Mouse (Mus musculus) E14TG2a.4 (cell line): ENCODE data around the gene Dapk1.
A peak's percentile ranks its signal among the peaks of the same experiment; 100 is the strongest.

Experiments
- H3K27me3 ChIP-seq: 2 replicates; pipeline ENCODE4 v1.6.1; 2014; ENCODE audit warnings: low read length, control low read depth; ENCODE audit not compliant: insufficient read depth
- H3K36me3 ChIP-seq: 2 replicates; pipeline ENCODE4 v1.6.1; 2014; ENCODE audit warnings: low read length, control low read depth; ENCODE audit not compliant: insufficient read depth
- H3K4me1 ChIP-seq: replicated peaks from 2 replicates; pipeline ENCODE4 v1.6.1; 2014; ENCODE audit warnings: low read depth, low read length, control low read depth
- H3K4me3 ChIP-seq: replicated peaks from 2 replicates; pipeline ENCODE4 v1.5.1; 2014; ENCODE audit warnings: mild to moderate bottlenecking, low read length
- H3K9me3 ChIP-seq: 2 replicates; pipeline ENCODE4 v1.6.1; 2014; ENCODE audit warnings: low read length, control low read depth
- CTCF ChIP-seq: conservative IDR thresholded peaks from 2 replicates; pipeline ENCODE4 v1.5.1; 2014; ENCODE audit warnings: low read length
- NANOG ChIP-seq: IDR thresholded peaks from 2 replicates; pipeline ENCODE4 v1.6.1; 2014; ENCODE audit warnings: borderline replicate concordance, low read length, mixed read lengths
- POU5F1 ChIP-seq: IDR thresholded peaks from 2 replicates; pipeline ENCODE4 v1.6.1; 2014; ENCODE audit warnings: low read length, borderline replicate concordance

Gene Dapk1

DNA sequence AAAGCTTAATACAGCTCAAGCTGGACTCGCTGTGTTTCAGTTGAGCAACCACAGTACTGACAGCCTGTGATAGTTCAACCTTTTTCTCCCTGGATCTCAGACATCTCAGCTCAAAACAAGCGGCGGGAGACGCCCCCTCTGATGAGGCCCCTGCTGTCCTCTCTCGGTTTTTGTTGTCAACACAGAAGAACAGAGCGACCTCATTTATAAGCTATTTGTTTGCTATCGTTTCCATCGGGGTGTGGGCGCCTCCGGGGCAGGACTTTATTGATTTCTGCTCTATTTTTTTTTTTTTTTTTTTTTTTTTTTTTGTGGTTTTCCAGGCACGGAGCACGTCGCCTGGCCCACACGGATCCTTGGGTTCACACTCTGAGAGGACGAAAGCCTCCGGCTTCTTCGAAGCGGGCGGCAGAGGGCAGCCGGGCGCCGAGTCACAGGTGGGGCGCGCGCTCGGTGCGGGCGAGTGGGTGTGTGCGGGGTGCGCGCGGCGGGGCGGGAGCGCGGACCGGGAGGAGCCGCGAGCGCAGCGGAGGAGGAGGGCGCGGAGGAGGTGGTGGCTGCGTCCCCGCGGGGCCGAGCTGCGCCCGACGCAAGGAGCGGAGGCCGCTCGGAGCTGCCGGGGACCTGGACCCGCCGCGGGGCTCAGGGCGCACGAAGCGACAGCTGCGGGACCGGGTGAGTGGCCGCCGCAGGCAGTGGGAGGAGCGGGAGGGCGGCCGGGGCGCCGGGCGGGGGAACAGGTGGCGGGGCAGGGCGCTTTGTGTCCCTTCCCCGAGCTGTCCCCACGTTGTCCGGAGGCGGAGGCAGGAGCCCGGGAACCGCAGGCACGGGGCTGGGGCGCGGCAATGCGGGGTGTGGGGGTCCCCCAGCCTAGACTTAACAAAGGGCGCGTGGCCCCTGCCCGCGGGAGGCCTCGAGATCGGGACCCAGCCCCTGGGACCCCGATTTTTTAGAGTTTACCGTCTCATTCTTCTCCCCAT is at the start of gene Dapk1:
TSS of gene Dapk1 (plus strand) at position 512 of the 980 bp plus-strand sequence.
- Histone ChIP-seq H3K4me1 (peaks cover 37% of the 10 kb centered on the region), H3K36me3 (peaks cover 8% of the 10 kb centered on the region), H3K27me3 (peaks cover 9% of the 10 kb centered on the region), H3K9me3 (peaks cover 39% of the 10 kb centered on the region), H3K4me3 (peak within 1 kb of the TSS; percentile 85)
- TF ChIP-seq NANOG, result no peak
- TF ChIP-seq POU5F1, result no peak
- TF ChIP-seq CTCF, result no peak

- Histone ChIP-seq H3K4me1 (peaks cover 11% of the 10 kb centered on the region), H3K27me3 (no peaks in the 10 kb centered on the region), H3K4me3 (no peak overlapping the region), H3K9me3 (no peaks in the 10 kb centered on the region), H3K36me3 (no peaks in the 10 kb centered on the region)
- no peak for TF ChIP-seq CTCF
- no peak for TF ChIP-seq POU5F1
- TF ChIP-seq NANOG, result no peak
Measured at GRCm38 (mm10) chr13:60553326-60553725, 48.4 kb upstream of the Dapk1 start.

DNA sequence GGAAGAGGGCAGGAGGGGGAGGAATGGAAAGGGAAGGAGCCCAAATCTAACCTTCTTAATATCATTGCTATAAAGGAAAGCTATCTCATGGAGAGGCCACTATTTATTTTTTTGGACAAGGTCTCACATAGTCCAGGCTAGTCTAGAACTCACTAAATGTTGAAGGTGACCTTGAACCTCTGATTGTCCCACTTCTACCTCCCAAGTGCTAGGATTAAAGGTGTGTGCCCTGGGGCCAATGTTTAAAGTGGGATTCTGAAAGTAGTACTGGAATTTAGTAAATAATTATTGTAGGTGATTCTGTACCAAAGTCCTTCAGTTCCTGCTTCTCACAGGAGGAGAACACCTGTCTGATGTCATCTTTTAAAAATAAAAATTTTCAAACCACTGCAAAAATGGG is 45.3 kb upstream of the Dapk1 start:
- Histone ChIP-seq H3K27me3 (no peaks in the 10 kb centered on the region), H3K36me3 (no peaks in the 10 kb centered on the region), H3K4me3 (no peak overlapping the region), H3K9me3 (no peaks in the 10 kb centered on the region), H3K4me1 (peaks cover 11% of the 10 kb centered on the region)
- no peak for TF ChIP-seq CTCF
- TF ChIP-seq POU5F1, result no peak
- no peak for TF ChIP-seq NANOG

DNA sequence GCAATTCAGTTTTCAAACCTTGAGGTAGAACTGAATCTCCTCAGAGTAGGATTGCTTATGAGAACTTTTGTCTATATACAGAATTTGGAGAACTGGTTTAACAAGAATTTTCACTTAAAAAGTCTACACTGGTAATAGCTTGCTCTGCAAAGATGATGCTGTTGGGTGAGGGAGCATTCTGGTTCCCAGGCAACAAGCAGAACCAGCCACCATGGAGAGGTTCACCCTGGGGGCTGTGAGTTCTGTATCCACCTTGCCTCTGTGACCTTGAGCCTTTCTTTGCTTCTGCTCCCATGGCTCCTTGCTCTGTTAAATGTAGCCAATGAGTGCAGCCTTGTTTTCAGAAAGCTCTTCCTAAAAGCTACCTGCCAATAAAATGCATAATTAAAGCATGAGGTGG is 44.8 kb upstream of the Dapk1 start:
- Histone ChIP-seq H3K4me1 (peaks cover 11% of the 10 kb centered on the region), H3K4me3 (no peak overlapping the region), H3K27me3 (no peaks in the 10 kb centered on the region), H3K9me3 (no peaks in the 10 kb centered on the region), H3K36me3 (no peaks in the 10 kb centered on the region)
- TF ChIP-seq NANOG (no peak), POU5F1 (no peak)

DNA sequence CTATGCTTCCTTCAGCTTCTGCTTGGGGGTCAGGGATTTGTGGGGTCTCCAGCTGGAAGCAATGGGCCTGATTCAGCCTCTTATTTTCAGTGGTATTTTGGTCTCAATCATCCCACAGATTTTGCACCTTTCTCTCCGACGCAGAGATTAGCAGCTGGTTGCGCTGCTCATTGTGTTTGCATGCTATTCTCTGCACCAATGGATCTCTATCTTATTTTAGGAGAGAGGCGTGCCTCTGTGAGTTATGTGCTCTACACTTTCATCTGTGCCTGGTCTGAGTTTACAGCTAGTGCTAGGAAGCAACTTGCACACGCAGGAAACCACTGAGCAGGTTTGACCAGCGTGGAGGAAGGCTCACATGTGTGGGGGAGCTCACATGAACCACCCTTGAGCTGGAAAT is 37.4 kb upstream of the Dapk1 start:
- Histone ChIP-seq H3K27me3 (no peaks in the 10 kb centered on the region), H3K9me3 (no peaks in the 10 kb centered on the region; the same call in 1 of the 2 replicates), H3K4me1 (no peaks in the 10 kb centered on the region), H3K36me3 (no peaks in the 10 kb centered on the region), H3K4me3 (no peak overlapping the region)
- no peak for TF ChIP-seq POU5F1

GRCm38 (mm10) chr13:60568934-60569548 is 32.7 kb upstream of the Dapk1 start:
- Histone ChIP-seq H3K9me3 (no peaks in the 10 kb centered on the region; the same call in 1 of the 2 replicates), H3K36me3 (no peaks in the 10 kb centered on the region), H3K27me3 (no peaks in the 10 kb centered on the region), H3K4me1 (no peaks in the 10 kb centered on the region), H3K4me3 (no peak overlapping the region)
- TF ChIP-seq NANOG (no peak), POU5F1 (no peak), CTCF (no peak)

- H3K4me3 ChIP-seq, result no peak overlapping the region
- no peaks in the 10 kb centered on the region for H3K36me3 ChIP-seq
- no peak for TF ChIP-seq POU5F1
- TF ChIP-seq NANOG, result no peak
- no peak for TF ChIP-seq CTCF
- no peaks in the 10 kb centered on the region for H3K4me1 ChIP-seq
- no peaks in the 10 kb centered on the region; the same call in 1 of the 2 replicates for H3K9me3 ChIP-seq
- H3K27me3 ChIP-seq, result no peaks in the 10 kb centered on the region
Measured at GRCm38 (mm10) chr13:60569549-60569941, 32.2 kb upstream of the Dapk1 start.

DNA sequence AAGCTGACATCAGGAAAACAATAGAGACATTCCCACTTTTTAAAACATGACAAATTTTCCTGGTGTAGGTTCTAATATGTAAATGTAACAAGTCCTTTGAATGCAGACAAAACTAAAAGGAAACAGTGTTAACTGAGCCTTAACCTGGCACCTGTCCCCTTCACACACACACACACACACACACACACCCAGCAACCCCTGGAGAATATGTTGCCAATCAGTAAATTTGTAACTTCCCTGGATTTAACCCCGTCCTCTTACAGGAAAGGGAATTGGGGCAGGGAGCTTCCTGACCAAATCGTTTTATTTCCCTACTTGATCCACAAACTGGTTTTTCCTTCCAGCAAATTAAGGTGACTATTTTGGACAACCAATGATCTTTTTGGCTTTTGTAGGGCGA is 28.2 kb upstream of the Dapk1 start:
- Histone ChIP-seq H3K4me3 (no peak overlapping the region), H3K27me3 (no peaks in the 10 kb centered on the region), H3K36me3 (no peaks in the 10 kb centered on the region), H3K4me1 (no peaks in the 10 kb centered on the region), H3K9me3 (no peaks in the 10 kb centered on the region)
- TF ChIP-seq NANOG (no peak), POU5F1 (no peak), CTCF (no peak)
